Mouse (Mus musculus) cortical plate, adult 2 months (tissue): Measurements from ENCODE around the gene Taf5. TPM values are rescaled to one million over a fixed set of nuclear protein-coding genes. Genes with fewer than 3 reads are reported as not detected.
A peak's percentile ranks its signal among the peaks of the same experiment; 100 is the strongest.

Source experiments
- H3K27ac ChIP-seq: fragments of 200-500 bp; 2 replicates; pipeline ENCODE4 v1.5.1; 2012; ENCODE audit warnings: low read length, control low read depth, inconsistent platforms; ENCODE audit not compliant: insufficient read depth
- H3K4me1 ChIP-seq: fragments of 200-500 bp; 2 replicates; pipeline ENCODE4 v1.6.1; 2011; ENCODE audit warnings: low read length; ENCODE audit not compliant: control insufficient read depth, insufficient read depth
- H3K4me3 ChIP-seq: fragments of 200-500 bp; 2 replicates; pipeline ENCODE4 v1.5.1; 2011; ENCODE audit warnings: mild to moderate bottlenecking, low read length, control low read depth; ENCODE audit not compliant: insufficient read depth
- CTCF ChIP-seq: fragments of 200-500 bp; IDR thresholded peaks from 2 replicates; pipeline ENCODE4 v1.5.1; 2011; ENCODE audit warnings: mild to moderate bottlenecking, control low read depth, low read length; ENCODE audit not compliant: insufficient read depth; ENCODE audit errors: extremely low read depth
- POLR2A ChIP-seq: fragments of 200-500 bp; IDR thresholded peaks from 2 replicates; pipeline ENCODE4 v1.6.1; 2011; ENCODE audit warnings: mild to moderate bottlenecking, low read length, control low read depth; ENCODE audit not compliant: insufficient read depth; ENCODE audit errors: extremely low read depth
- polyA plus RNA-seq: library from polyadenylated mRNA; depleted of rRNA; stranded (reverse); fragments of >200 nt; gene quantifications from 2 replicates; pipeline ENCODE4 v1.2.3, GENCODE M21; 2012; rRNA removed

Gene Taf5
- 3.8 and 4.1 TPM in 2 replicates for polyA plus RNA-seq

GRCm38 (mm10) chr19:47067096-47067882 lies at the start of gene Taf5:
Taf5 (plus strand) TSS chr19:47067746.
- no peaks in the 10 kb centered on the region for H3K4me1 ChIP-seq
- no peak within 1 kb of the TSS for H3K27ac ChIP-seq
- peak within 1 kb of the TSS; percentile 8 for H3K4me3 ChIP-seq
- TF ChIP-seq CTCF, result no peak
- TF ChIP-seq POLR2A, result peak; percentile 90

GRCm38 (mm10) chr19:47017831-47018230 lies 49.7 kb upstream of the Taf5 start:
- peak overlapping the region; percentile 96 for H3K4me3 ChIP-seq
- H3K4me1 ChIP-seq, result peaks cover 4% of the 10 kb centered on the region
- no peak for TF ChIP-seq CTCF
- no peak for TF ChIP-seq POLR2A
- H3K27ac ChIP-seq, result no peak overlapping the region

GRCm38 (mm10) chr19:47018330-47018729 lies 49.2 kb upstream of the Taf5 start:
- H3K4me1 ChIP-seq, result peaks cover 4% of the 10 kb centered on the region
- H3K27ac ChIP-seq, result no peak overlapping the region
- TF ChIP-seq CTCF (no peak), POLR2A (no peak)
- H3K4me3 ChIP-seq, result peak overlapping the region; percentile 96

- TF ChIP-seq CTCF (no peak), POLR2A (no peak)
- Histone ChIP-seq H3K27ac (no peak overlapping the region), H3K4me1 (peaks cover 4% of the 10 kb centered on the region), H3K4me3 (0 out of 2 replicates have a peak overlapping the region, but pooled peaks have one; percentile 11)
These were observed 48.2 kb upstream of the Taf5 start for GRCm38 (mm10) chr19:47019326-47019725.

GRCm38 (mm10) chr19:47022709-47023108 lies 44.8 kb upstream of the Taf5 start:
- TF ChIP-seq CTCF (no peak), POLR2A (no peak)
- Histone ChIP-seq H3K4me3 (no peak overlapping the region), H3K4me1 (peaks cover 5% of the 10 kb centered on the region), H3K27ac (no peak overlapping the region)

GRCm38 (mm10) chr19:47023546-47023945 lies 44.0 kb upstream of the Taf5 start:
- Histone ChIP-seq H3K27ac (no peak overlapping the region), H3K4me1 (peaks cover 5% of the 10 kb centered on the region), H3K4me3 (no peak overlapping the region)
- TF ChIP-seq POLR2A (no peak), CTCF (no peak)

GRCm38 (mm10) chr19:47024954-47025353 lies 42.6 kb upstream of the Taf5 start:
- H3K4me1 ChIP-seq, result peaks cover 1% of the 10 kb centered on the region
- no peak for TF ChIP-seq CTCF
- TF ChIP-seq POLR2A, result 0 out of 2 replicates have a peak, but pooled peaks have one; percentile 15
- H3K27ac ChIP-seq, result no peak overlapping the region
- H3K4me3 ChIP-seq, result no peak overlapping the region

GRCm38 (mm10) chr19:47026513-47026912 lies 41.0 kb upstream of the Taf5 start:
- Histone ChIP-seq H3K27ac (no peak overlapping the region), H3K4me1 (peaks cover 1% of the 10 kb centered on the region), H3K4me3 (no peak overlapping the region)
- TF ChIP-seq CTCF (no peak), POLR2A (no peak)

GRCm38 (mm10) chr19:47029796-47030195 lies 37.8 kb upstream of the Taf5 start:
- H3K4me3 ChIP-seq, result no peak overlapping the region
- TF ChIP-seq POLR2A (no peak), CTCF (no peak)
- peaks cover 1% of the 10 kb centered on the region for H3K4me1 ChIP-seq
- H3K27ac ChIP-seq, result no peak overlapping the region

- Histone ChIP-seq H3K4me3 (no peak overlapping the region), H3K27ac (no peak overlapping the region), H3K4me1 (peaks cover under 1% of the 10 kb centered on the region)
- TF ChIP-seq POLR2A (no peak), CTCF (no peak)
These were observed 35.8 kb upstream of the Taf5 start for GRCm38 (mm10) chr19:47031770-47032169.
